Mouse (Mus musculus) left cerebral cortex, postnatal 14 days (tissue): ENCODE data around the gene Apbb2. TPM values are rescaled to one million over a fixed set of nuclear protein-coding genes. Genes with fewer than 3 reads are reported as not detected.

Experiments used
- DNase-seq, 2 experiments: peaks; one replicate each; pipeline ENCODE4 v3.0.0; 2021 to 2022; ENCODE audit warnings: low spot score in 2 of 2, mixed read lengths in 1 of 2
- intact Hi-C: fragments of 180-260 bp; cut with DNase I; formaldehyde crosslinking; loops from one replicate; pipeline ENCODE4 v1.15.1; 2025
- total RNA-seq, 2 experiments: library from RNA; stranded (reverse); gene quantifications; 2 replicates each; pipeline ENCODE4 v1.2.3; 2021

The Apbb2 gene
- total RNA-seq, 2 experiments from 2014 or later = 63.5 to 70.7 TPM

DNA sequence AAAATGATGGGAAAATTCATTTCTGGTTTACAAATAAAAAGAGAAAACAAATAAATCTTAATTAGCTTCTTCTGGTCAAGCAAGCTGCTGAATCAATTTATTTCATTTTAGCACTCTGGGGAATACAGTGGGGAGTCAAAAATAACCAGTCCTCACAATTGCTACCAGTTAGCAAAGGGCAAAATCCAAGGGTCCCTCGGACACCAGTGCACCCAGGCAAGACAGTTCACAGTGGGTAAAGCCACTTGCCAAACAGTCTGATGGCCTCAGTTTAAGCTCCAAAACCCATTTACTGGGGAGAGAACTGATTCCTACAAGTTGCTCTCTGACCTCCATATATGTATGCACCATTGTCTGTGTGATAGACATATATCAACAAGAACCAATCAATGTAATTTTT lies 115.6 kb downstream of the Apbb2 start:
- intact Hi-C loops = no loop called here

DNA sequence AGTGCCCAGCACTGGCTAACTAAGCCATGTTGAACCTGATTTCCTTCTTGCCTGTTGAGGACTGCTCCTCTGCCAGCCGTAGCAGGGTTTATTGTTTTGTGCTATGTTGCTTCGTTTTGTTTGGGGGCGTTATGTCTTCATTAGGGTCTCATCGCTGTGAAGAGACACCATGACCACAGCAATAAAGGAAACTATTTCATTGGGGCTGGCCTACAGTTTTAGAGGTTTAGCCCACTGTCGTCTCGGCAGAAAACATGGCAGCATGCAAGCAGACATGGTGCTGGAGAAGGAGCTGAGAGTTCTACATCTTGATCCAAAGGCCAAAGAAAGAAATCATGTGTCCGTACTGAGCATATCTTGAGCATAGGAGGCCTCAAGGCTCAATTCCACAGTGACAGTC lies 119.0 kb downstream of the Apbb2 start:
- intact Hi-C loops = no loop called here
- DNase-seq = no peak

More for the DNA sequence above, 115.6 kb downstream of the Apbb2 start:
- no peak for DNase-seq

DNA sequence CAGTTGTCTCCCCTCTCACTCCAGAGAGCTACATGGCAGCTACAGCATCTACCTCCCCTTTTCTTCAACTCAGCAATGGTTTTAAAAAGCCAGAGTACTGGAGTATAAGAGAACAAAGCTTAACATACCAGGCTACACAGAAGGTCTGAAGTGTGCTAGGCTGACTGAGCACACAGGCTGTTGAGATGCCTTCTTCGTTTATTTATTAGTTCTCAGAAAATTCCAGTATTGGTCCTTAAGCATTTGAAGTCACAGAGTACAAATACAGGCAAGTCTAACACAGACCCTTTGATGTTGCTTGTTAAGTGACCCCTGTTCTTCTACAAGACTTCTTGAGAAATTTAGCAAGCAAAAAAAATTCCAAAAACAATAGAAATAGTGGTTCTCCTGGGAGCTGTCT lies 120.4 kb downstream of the Apbb2 start:
- intact Hi-C loops = no loop called here

DNA sequence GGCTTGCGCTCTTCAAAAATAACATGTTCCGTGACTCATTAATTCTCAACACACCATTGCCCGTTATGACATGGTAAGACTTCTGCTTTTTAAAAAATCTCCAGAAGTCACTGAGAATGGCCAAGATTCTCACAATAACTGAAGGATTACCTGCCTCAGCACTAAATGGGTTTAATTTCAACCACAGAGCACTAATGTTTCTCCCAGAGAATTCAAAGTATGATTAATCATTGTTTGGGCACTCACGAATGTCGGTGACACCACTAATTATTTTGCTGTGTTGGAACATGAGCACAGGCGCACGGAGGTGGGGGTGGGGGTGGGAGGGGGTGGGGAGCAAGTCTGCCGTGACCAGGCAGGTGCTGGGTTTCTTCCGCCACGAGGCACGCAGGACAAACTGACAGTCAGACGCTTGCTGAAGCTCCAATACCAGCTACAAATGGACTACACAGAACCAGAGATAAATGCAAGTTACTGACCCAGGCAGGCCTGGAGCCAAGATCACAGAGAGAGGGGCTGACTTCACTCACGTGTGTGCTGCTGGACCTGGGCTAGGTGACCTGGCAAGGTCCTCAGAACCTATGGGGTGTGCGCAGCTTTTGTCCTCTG lies 121.0 kb downstream of the Apbb2 start:
- DNase-seq = no peak
- intact Hi-C loops = no loop called here

More for the DNA sequence above, 120.4 kb downstream of the Apbb2 start:
- DNase-seq = no peak

DNA sequence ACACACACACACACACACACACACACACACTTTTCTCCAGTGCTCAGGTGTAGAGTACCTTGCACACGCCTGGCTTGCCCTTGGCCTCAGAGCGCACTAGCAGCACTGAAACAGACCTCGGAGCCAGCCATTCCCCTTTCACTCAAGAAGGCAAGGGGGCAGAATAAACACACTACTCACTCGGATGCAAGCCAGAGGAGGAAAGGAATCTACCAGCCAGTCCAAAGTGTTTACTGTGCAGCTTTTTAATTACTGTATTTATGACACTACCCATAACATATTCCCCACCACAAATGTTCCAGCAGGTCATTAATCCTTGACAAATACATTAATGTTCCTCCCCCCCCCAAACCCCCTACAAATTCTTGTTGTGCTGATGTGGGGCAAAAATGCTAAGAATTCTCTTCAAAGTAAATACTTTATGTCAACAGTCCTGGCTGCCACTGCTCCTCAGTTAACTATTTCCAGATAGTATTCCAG lies 121.7 kb downstream of the Apbb2 start:
- intact Hi-C loops = no loop called here
- DNase-seq = no peak

DNA sequence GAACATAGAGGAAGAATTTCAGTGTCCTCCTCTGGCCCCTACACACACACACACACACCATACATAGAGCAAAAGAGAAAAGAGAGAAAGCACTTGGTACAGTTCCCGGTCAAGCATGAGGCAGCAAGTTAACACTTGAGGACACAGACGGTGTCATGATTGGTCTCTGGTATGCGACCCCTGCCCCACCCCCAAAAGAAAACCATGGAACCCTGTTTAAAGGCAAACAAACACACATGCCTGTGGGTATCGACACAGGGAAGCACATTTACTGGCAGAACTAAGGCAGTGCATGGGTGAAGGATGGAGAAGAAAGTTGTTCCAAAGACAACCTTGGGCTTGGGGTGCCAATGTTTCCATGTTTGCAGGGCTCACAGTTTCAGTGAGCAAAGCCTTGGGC lies 123.9 kb downstream of the Apbb2 start:
- no peak for DNase-seq
- intact Hi-C loops = no loop called here

DNA sequence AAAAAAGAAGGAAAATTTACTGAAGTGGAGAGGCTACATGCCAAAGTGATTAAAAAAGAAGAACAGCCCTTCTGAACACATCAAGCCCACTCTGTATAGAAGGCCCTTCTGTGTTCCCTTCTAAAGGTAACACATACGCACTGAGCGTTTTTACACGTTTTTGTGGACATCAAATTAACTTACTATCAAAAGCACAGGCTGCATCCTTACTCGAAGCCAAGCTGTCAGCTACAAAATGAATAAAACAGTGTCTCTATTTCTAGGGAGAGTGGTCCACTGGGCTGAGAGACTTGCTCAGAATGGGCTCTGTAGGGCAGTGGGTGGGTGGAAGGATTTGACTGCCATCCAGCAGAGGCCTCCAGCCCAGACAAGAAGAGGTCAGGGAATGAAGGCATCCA lies 126.0 kb downstream of the Apbb2 start:
- DNase-seq = peak in 1 of 2 experiments; percentile 69
- intact Hi-C loops = no loop called here

DNA sequence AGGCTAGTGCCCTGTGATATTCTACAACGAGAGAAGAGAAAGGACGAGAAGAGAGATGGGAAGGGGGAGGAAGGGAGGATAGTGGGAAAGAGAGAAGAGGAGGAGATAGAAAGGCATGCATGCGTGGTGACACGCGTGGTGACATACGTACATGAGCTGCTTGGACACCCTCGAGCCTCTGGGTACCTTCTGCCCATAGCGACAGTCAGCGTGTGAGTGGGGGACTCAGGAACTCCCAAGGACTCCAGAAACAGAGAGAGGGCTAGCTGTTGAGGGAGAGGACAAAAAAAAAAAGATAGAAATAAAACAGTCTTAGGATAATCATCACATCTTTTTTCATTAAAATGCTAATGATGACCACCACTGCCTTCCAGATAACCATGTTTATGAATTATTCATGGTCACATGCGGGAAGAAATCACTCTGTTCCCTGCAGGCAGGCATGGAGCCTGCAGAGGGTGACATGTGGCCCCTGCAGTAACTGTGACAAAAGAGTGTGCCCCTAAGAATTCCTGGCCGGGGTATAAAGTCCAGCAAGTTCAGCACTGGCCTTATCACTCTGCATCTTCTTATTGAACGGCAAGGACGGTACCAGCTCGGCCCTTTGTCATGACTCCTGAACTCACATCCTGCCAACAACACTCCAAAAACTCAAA lies 126.5 kb downstream of the Apbb2 start:
- intact Hi-C loops = no loop called here
- no peak for DNase-seq

DNA sequence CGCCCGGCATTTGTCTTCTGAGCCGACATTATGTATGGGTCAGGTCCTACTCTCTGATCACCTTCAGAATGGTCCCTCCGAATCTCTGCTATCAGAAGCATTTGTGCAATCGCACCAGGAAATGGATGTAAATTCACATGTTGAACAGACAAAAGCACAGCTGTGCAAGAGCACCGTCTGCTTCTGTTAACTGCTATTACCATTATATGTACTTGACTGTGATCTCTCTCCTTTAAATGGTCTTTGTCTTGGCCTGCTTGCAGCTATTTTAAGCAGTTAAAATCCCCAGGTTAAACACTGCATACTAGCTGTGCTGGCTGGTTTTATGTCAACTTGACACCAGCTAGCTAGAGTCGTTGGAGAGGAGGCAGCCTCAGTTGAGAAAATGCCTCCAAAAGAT lies 132.6 kb downstream of the Apbb2 start:
- DNase-seq = no peak
- intact Hi-C loops = no loop called here

DNA sequence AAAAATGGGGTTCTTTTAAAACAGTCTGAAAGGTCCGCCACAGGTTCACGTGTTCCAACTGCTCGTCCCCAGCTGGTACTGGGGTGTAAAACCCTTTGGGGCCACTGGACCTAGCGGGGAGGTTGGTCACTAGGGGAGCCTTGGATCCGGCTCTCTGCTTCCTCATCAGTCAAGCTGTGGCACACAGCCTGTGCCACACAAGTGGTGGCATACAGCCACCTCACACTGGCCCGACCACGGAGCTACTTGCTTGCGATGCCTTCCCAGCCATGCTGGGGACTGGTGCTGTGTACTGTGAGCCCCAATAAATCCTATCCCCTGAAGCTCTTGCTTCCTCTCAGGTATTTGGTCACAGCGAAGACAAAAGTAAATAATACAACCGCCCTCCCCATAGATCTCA lies 142.3 kb downstream of the Apbb2 start:
- no peak for DNase-seq
- intact Hi-C loops = no loop called here

DNA sequence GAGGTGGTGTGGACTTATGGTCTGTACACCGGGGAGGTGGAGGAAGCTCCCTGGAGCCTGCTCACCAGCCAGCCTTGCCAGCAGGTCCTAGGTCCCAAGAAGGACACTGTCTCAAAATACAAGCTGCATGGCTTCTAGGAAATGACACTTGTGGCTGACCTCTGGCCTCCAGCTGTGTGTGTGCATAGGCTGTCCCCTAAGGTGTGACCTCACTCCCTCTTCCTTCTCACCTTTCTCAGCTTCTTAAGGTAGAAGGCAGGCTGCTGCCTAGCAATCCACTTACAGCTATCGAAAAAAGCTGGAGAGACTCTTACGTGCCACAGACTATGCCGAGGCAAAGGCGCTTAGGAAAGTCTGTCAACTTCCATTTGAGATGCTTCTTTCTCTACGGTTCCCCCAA lies 142.8 kb downstream of the Apbb2 start:
- intact Hi-C loops = no loop called here
- no peak for DNase-seq

DNA sequence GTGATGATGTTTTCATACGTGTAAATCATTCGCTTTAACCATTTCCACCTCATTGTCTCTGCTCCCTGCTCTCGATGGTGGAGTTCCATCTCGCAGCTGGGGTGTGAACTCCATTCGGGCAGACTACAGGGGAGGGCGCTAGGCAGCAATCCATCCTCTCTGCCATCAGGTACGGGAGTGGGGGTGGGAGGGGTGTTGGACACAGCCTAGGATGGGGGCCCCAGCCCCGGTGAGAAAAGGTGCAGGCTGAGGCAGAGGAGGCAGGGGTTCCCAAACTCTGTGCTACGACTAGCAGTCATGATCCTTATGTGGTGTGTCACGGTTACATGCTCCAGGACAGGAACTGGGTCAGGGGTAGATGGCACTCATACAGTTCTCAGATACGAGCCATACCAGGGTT lies 144.4 kb downstream of the Apbb2 start:
- DNase-seq = no peak
- intact Hi-C loops = no loop called here

DNA sequence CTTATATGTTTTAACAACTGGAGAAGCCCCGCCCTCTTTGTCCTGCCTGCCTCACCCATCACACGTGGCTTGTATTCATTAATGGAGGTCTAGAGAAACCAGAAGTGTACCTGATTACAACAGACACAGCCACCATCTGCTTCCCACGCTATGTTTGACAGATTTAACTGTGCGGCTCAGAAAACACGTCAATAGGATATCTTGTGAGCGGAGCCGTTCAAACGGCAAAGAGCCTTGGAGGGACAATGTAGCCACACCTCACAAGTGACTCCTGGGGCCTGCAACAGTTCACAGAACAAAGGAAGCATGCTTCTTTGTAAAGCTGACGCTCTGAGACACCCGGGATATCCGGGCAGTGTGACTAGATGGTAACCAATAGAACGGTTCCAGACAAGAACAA lies 145.0 kb downstream of the Apbb2 start:
- DNase-seq = no peak
- intact Hi-C loops = no loop called here

DNA sequence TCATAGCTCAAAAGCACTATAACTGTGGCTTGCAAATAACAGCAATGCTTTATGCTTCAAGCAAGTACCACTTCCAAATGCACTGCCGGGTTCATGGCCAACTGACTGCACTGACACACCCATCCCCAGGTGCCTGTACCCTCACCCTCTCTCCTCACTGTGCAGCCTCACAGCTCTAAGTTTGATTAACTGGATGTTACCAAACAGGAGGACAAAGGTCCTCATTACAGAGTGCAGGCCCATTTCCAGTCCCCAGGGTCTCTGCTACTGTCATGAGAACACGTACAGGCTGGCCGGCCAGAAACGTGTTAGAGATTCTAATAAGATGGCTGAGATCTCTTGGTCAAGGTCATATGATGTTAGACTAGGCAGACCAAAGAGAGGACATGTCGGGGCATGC lies 147.7 kb downstream of the Apbb2 start:
- DNase-seq = no peak
- intact Hi-C loops = no loop called here

DNA sequence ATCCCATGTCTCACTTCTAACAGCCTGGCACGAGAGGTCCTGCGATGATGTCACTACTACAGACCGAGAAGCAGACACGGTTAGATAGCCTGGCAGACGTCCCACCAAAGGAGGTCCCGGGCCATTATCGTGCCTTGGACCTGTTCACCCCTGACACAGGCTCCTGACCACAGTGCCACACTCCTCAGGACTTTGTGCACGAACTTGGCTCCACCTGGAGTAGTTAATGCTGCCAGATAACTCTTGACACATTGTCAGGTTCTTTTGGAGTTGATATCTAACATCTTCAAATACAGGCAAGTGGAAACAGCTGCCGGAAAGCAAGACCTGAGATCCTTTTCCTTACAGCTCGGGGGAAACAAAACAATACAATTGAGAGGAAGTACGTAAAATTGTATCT lies 148.9 kb downstream of the Apbb2 start:
- intact Hi-C loops = no loop called here
- DNase-seq = no peak

DNA sequence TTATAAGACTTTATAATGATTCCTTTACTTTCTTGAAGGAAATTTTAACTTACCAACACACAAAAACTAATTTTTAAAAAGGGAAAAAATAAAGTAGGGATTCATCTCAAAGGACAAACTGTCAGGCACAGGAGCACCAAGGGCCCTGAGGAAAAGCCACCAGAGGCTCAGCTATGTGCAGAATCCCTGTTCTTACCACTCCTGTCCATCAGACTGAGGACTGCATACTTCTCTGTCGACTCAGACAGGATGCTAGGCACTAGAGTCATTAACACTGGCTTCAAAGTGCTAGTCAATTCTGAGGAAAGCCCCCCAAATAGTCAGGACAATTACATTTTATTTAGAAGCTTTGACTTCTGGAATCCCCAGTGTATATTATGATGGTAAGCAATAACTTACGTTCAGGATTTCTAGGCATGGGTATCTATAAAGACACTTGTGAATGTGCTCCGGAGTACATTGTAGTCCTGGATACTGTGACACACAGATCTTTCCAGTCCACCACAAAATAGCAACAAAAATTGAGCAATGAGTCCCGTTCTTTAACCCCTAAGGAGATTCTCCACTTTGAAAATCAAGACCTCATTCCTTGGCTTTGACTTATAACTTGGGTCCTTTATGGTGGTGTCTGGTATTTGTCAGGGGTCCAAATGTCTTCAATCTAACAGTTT lies 150.1 kb downstream of the Apbb2 start:
- no peak for DNase-seq
- intact Hi-C loops = no loop called here

DNA sequence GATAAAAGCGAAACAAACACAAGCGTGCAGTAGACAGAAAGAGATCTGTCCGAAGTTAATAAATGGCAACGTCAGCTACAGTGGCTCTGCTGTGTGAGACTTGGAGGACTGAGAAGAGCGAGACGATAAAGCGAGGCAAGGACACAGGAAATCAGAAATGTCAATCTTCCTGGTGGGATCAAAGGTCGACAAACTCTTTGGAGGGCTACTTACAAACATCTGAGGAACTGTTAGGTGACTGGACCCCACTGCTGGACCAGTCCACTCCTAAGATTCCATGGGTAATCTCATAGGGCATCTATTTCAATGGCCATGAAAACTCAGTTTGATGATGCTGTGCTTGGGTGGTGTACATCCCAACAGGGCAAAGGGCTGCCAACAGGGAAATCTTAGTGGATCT lies 155.9 kb downstream of the Apbb2 start:
- no peak for DNase-seq
- intact Hi-C loops = no loop called here

DNA sequence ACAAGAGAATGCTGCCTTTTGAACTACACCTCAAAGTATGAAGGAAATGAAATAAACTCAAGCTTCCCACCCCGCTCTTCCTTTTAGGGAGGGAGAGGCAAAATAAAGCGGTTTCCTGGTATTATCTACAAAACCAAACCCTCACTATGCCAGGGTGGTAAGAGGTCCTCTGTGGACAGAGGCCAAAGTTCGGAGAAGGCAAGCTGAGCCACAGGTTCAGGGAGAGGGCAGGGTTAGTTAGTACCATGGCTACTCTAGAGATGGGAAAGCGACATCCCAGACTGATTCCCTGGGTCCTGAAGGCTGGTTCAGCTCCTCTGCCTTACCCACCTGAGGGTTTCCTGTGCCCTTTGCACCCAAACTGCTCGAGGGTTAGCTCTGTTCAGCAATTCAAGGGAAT lies 159.7 kb downstream of the Apbb2 start:
- DNase-seq = no peak
- intact Hi-C loops = no loop called here

DNA sequence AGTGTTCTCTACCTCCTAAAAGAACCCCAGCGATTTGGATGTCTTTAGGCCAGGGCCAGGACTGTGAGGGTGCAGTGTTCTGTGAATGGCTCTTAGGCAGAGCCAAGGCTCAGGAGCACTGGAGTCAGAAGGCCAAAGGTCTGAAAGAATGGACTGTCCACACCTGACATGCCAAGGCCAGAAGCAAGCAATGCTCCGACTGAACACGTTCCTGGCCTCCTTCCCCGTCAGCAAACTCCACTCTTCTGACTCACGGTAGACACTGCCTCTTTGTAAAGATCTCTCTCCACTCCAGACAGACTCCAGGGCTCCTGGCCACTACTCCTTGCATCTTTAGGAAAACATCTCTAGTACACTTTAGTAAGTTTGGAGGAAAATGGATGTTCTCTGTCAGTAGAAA lies 163.3 kb downstream of the Apbb2 start:
- intact Hi-C loops = no loop called here
- no peak for DNase-seq

DNA sequence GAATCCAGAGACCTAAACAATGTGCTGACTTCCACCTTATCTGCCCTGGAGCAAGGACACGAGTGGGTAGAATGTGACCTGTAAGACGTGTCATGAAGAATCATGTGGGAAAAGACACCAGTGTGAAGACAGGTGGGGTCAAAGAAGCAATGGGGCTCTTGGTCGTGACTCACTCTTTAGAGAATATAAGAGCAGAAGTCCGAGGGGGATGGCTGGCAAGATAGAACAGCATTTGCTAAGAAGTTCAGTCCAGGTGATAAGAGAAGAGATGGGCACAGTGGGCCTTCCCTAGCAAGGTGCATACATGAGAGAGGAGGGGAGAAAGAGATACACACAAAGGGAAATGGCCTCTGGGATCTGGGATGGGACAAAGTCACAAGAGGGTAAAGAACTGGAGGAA lies 163.8 kb downstream of the Apbb2 start:
- intact Hi-C loops = no loop called here
- DNase-seq = no peak

DNA sequence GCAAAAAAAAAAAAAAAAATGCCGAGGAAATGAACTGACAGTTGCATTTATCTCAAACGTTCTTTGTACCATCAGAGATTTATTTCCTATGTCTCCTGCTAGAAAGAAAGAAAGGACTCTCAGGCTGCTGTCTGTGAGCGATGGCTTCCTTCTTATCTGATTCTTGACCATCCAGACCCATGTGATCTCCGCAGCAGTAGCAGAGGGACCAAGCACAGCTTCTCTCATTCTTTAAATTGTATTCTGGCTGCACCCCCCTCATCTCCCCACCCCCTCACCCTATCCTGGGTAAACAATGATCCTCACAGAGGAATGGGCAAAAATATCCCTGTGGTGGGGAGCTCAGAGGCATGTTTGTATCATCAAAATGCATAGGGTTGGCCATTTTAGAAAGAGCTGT lies 165.5 kb downstream of the Apbb2 start:
- DNase-seq = no peak
- intact Hi-C loops = no loop called here
